Mouse (Mus musculus) heart, embryonic 14.5 days (tissue): Measurements from ENCODE around the gene Crybg2. TPM values are rescaled to one million over a fixed set of nuclear protein-coding genes. Genes with fewer than 3 reads are reported as not detected.

Experiments used
- ATAC-seq: fragments of 200-750 bp; cut with Nextera tagmentation; 2 replicates; pipeline ENCODE4 v1.8.0; 2017; ENCODE audit warnings: low read depth, moderate TSS enrichment; ENCODE audit not compliant: insufficient number of reproducible peaks, insufficient read depth, low FRiP score
- H3K27ac ChIP-seq, 2 experiments: fragments of 200-500 bp in 1 of 2; fragments of 300-500 bp in 1 of 2; sonication (generic) in 1 of 2; replicated peaks in 1 of 2; 2 replicates each; pipeline ENCODE4 v1.5.1; 2012 to 2014; ENCODE audit warnings: low read depth in 2 of 2, low read length in 2 of 2, control low read depth in 1 of 2, mild to moderate bottlenecking in 1 of 2, mixed read lengths in 1 of 2; ENCODE audit not compliant: control insufficient read depth in 1 of 2, insufficient read depth in 1 of 2
- H3K27me3 ChIP-seq: fragments of 300-500 bp; sonication (generic); 2 replicates; pipeline ENCODE4 v1.6.1; 2014; ENCODE audit warnings: mild to moderate bottlenecking, low read length, control low read depth; ENCODE audit not compliant: control insufficient read depth, insufficient read depth
- H3K36me3 ChIP-seq: fragments of 300-500 bp; sonication (generic); 2 replicates; pipeline ENCODE4 v1.6.1; 2014; ENCODE audit warnings: mild to moderate bottlenecking, control low read depth, low read length, mixed read lengths; ENCODE audit not compliant: control insufficient read depth, insufficient read depth
- H3K4me1 ChIP-seq, 2 experiments: fragments of 200-500 bp in 1 of 2; fragments of 300-500 bp in 1 of 2; sonication (generic) in 1 of 2; 2 replicates each; pipeline ENCODE4 v1.6.1; 2012 to 2014; ENCODE audit warnings: low read length in 2 of 2, control low read depth in 1 of 2, mixed read lengths in 1 of 2; ENCODE audit not compliant: control insufficient read depth in 2 of 2, insufficient read depth in 2 of 2
- H3K4me2 ChIP-seq: fragments of 300-500 bp; sonication (generic); 2 replicates; pipeline ENCODE4 v1.6.1; 2014; ENCODE audit warnings: mild to moderate bottlenecking, low read length
- H3K4me3 ChIP-seq, 2 experiments: fragments of 200-500 bp in 1 of 2; fragments of 300-500 bp in 1 of 2; sonication (generic) in 1 of 2; 2 replicates each; pipeline ENCODE4 v1.5.1; 2012 to 2014; ENCODE audit warnings: low read length in 2 of 2, mild to moderate bottlenecking in 2 of 2, control low read depth in 1 of 2, low read depth in 1 of 2, moderate library complexity in 1 of 2; ENCODE audit not compliant: control insufficient read depth in 1 of 2, insufficient read depth in 1 of 2
- H3K9ac ChIP-seq: fragments of 300-500 bp; sonication (generic); 2 replicates; pipeline ENCODE4 v1.6.1; 2014; ENCODE audit warnings: mild to moderate bottlenecking, low read length
- H3K9me3 ChIP-seq: fragments of 300-500 bp; sonication (generic); 2 replicates; pipeline ENCODE4 v1.6.1; 2016; ENCODE audit warnings: low read length, control low read depth; ENCODE audit not compliant: control insufficient read depth
- WGBS: fragments of 180-500 bp; shearing (Covaris S2); extraction: QIAGEN DNeasy Blood & Tissue Kit; methylation state at CpG from one replicate; pipeline ENCODE4 v1.1.7; 2014; 5-methylcytosine and 5-hydroxymethylcytosine counted together
- polyA plus RNA-seq: library from polyadenylated mRNA; unstranded; fragments of >200 nt; fragmentation: Nextera tagmentation; extraction: Ambion mirVana; gene quantifications from 2 replicates; pipeline ENCODE4 v1.2.1, GENCODE M21; 2014

The Crybg2 gene
- polyA plus RNA-seq, 1 experiment from 2014 or later: 0.12 TPM

DNA sequence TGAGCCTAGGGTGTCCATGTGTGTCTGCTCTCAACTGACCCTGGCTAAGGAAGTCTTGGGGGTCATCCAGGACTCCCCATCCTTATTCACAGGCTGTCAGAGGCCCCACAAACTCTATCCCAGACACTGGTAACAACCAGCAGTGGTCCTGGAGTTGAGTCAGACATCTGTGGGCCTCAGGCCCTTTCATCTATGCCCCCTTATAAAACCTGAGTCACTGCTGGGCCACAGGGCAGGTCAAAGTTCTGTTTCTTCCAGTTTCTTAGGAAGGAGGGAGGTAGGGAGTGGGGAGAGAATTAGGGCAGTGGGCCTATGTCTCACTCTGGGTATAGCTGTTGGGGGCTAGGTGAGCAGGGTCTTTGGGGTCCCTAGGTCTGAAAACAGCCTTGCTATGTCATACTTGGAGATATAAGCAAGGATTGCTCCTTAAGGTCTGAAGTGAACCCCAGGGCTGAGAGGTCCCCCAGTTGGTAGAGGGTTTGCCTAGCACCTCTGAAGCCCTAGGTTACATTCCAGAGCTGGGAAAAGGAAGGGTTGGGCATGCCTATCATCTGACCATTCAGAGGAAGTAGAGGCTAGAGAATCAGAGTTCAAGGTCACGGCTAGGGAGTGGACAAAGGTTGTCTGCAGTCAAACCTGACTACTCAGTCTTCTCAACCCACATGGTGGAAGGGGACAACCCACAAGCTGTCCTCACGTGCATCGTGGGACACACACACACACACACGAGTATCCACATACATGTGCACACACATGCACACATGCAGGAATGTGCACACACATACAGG, 8.4 kb downstream of the Crybg2 start:
- H3K27me3 ChIP-seq: peaks cover 8% of the 10 kb centered on the region; the same call in 1 of the 2 replicates
- no peak for ATAC-seq
- no peak overlapping the region for H3K4me3 ChIP-seq
- H3K27ac ChIP-seq: no peak overlapping the region
- 83% methylated on average over 4 of the region's 4 CpGs for WGBS
- H3K36me3 ChIP-seq: no peaks in the 10 kb centered on the region
- no peak overlapping the region for H3K4me2 ChIP-seq
- H3K9ac ChIP-seq: no peak overlapping the region
- H3K4me1 ChIP-seq: no peaks in the 10 kb centered on the region; a peak in 1 of 4 replicates
- no peaks in the 10 kb centered on the region for H3K9me3 ChIP-seq

DNA sequence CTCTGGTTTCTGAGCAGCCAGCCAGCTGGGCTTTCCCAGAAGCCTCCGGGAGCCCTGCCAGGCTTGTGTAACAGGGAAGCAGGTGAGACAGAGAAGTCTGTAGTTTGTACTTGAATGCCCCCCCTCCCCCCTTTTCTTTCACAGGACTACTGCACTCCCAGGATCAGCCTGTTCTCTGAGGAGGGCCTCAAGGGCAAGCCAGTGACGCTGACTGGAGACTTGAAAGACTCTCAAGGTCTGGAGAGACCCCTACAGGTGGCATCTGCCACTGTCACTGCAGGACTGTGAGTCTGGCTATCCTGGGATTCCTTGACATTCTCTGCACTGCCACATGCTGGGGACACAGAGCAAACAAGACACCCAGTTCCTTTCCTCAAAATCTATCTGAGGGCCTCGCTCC, 18.1 kb downstream of the Crybg2 start:
- H3K27me3 ChIP-seq: peaks cover 27% of the 10 kb centered on the region
- no peak overlapping the region for H3K9ac ChIP-seq
- ATAC-seq: 0 out of 2 replicates have a peak, but pooled peaks have one; percentile 18
- peaks cover 9 to 13% of the 10 kb centered on the region in 2 experiments; a peak in 3 of 4 replicates for H3K4me1 ChIP-seq
- H3K4me2 ChIP-seq: no peak overlapping the region
- H3K4me3 ChIP-seq: no peak overlapping the region
- no peaks in the 10 kb centered on the region for H3K36me3 ChIP-seq
- H3K27ac ChIP-seq: no peak overlapping the region
- 18% methylated on average over 3 of the region's 3 CpGs for WGBS
- no peaks in the 10 kb centered on the region for H3K9me3 ChIP-seq

DNA sequence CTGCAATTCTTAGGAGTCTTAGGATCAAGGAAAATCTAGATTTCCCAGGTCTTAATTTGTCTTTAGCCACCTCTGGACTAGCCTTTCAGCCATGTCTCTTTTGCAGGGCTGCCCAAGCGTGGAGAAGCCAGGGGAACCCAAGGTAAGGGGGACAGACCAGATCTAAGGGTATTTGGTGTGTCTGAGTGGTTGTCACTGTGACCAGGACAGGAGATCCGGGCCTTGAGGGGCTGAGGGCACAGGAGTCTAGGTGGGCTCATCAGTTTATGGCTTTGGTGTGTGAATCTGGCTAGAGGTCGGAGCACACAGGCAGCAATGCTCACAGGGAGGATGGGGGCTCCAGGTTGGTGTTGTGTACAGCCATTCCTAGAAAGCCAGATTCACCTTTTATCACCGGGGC, 20.1 kb downstream of the Crybg2 start:
- H3K9me3 ChIP-seq: no peaks in the 10 kb centered on the region
- H3K27me3 ChIP-seq: peaks cover 27% of the 10 kb centered on the region
- ATAC-seq: no peak
- H3K36me3 ChIP-seq: no peaks in the 10 kb centered on the region
- whole genome bisulfite sequencing: 84% methylated on average over 4 of the region's 4 CpGs
- no peak overlapping the region for H3K27ac ChIP-seq
- peaks cover 9 to 13% of the 10 kb centered on the region in 2 experiments; a peak in 3 of 4 replicates for H3K4me1 ChIP-seq
- H3K4me3 ChIP-seq: no peak overlapping the region
- H3K4me2 ChIP-seq: no peak overlapping the region
- no peak overlapping the region for H3K9ac ChIP-seq

DNA sequence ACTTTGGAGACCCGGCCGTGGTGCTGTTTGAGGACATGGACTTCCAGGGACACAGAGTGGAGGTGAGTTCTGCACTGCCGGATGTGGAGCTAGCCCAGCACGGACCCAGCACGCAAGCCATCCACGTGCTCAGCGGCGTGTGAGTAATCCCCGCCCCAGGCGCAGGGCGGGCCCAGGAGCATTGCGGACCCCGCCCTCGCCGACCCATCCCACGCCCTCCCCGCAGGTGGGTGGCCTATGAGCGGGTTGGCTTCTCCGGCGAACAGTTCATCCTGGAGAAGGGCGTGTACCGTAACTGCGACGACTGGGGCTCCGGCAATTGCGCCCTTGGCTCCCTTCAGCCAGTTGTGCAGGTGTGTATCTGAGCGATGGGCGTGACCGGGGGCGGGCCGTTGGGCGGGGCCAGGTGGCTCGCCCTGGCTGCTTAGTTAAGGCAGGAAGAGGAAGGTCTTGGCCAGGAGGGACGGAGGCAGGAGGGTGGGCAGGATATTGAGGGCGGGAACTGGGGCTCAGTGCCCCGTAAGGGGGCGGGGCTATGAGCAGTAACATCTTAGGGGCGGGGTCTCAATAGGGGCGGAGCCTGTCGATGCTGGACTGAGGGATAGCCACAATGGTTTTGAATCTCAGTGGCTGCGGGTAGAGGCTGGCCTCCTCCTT, 21.2 kb downstream of the Crybg2 start:
- H3K27me3 ChIP-seq: peaks cover 27% of the 10 kb centered on the region
- H3K4me3 ChIP-seq: peak overlapping the region; percentile 41 to 44
- H3K9me3 ChIP-seq: no peaks in the 10 kb centered on the region
- no peaks in the 10 kb centered on the region for H3K36me3 ChIP-seq
- peak overlapping the region; percentile 75 for H3K4me2 ChIP-seq
- 0 out of 2 replicates have a peak, but pooled peaks have one; percentile 44 for ATAC-seq
- no peak overlapping the region for H3K27ac ChIP-seq
- no peak overlapping the region for H3K9ac ChIP-seq
- WGBS: under 1% methylated on average over 36 of the region's 41 CpGs
- peaks cover 9 to 13% of the 10 kb centered on the region in 2 experiments; a peak in 3 of 4 replicates for H3K4me1 ChIP-seq

DNA sequence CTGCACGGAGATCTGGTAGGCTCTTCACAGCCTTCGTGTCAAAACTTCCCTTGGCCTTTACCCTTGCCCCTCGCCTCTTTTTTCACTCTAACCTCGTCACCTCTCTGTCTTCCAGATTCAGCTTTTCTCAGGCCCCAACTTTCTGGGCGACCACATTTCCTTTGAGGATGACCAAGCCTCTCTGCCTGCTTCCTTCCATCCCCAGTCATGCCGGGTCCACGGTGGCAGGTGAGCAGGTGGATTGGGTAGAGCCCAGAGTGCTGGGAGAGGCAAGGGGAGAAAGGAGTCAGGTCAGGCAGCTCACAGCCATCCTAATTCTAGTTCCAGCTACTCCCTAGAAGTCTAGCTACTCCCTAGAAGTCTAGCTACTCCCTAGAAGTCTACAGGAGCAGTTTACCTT, 21.8 kb downstream of the Crybg2 start:
- peaks cover 27% of the 10 kb centered on the region for H3K27me3 ChIP-seq
- H3K27ac ChIP-seq: no peak overlapping the region
- no peaks in the 10 kb centered on the region for H3K36me3 ChIP-seq
- H3K9ac ChIP-seq: no peak overlapping the region
- peaks cover 9 to 13% of the 10 kb centered on the region in 2 experiments; a peak in 3 of 4 replicates for H3K4me1 ChIP-seq
- ATAC-seq: no peak
- WGBS: 23% methylated on average over 7 of the region's 7 CpGs
- H3K9me3 ChIP-seq: no peaks in the 10 kb centered on the region
- H3K4me3 ChIP-seq: peak overlapping the region; percentile 8 to 44; a peak in 2 of 4 replicates
- peak overlapping the region; percentile 75 for H3K4me2 ChIP-seq

DNA sequence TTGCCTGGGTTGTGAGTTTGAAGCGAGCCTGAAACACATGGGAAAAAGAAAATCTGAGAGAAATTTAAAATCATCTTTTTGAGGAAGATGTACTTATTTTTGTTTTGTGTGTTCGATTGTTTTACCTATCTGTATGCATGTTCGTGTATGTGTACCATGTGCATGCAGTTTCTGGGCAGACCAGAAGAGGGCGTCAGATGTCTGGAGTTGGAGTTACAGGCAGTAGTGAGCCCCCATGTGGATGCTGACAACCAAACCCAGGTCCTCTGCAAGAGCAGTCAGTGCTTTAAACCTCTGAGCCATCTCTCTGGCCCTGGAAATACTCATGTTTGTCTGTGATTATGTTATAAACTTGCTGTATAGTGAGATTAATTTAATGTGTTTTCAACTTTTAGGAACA, 24.4 kb downstream of the Crybg2 start:
- Histone ChIP-seq H3K9me3 (no peaks in the 10 kb centered on the region), H3K27me3 (peaks cover 27% of the 10 kb centered on the region), H3K4me1 (peaks cover 6 to 8% of the 10 kb centered on the region in 2 experiments; a peak in 3 of 4 replicates), H3K27ac (no peak overlapping the region), H3K9ac (no peak overlapping the region), H3K4me2 (no peak overlapping the region), H3K36me3 (no peaks in the 10 kb centered on the region), H3K4me3 (no peak overlapping the region)
- 82% methylated on average over 4 of the region's 4 CpGs for WGBS
- no peak for ATAC-seq

DNA sequence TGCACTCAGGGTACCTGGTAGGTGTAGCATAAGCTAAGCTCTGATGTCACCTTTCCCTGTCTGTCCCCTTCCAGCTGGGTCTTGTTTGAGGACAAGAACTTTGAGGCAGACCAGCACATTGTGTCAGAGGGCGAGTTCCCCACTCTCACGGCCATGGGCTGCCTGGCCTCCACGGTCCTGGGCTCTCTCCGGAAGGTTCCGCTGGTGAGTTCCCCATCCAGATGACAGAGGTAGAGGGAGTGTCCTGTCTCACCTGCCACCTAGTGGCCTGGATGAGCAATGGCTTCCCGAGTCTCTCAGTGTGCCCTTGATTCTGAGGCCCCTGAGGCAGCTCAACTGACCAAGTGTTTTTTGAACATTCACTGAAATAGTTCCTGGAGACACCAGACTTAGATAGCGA, 26.8 kb downstream of the Crybg2 start:
- peaks cover 7% of the 10 kb centered on the region for H3K27me3 ChIP-seq
- 38% methylated on average over 7 of the region's 7 CpGs for WGBS
- H3K4me2 ChIP-seq: no peak overlapping the region
- no peaks in the 10 kb centered on the region for H3K36me3 ChIP-seq
- no peak overlapping the region for H3K27ac ChIP-seq
- no peak overlapping the region for H3K4me3 ChIP-seq
- no peaks in the 10 kb centered on the region for H3K9me3 ChIP-seq
- H3K9ac ChIP-seq: no peak overlapping the region
- peaks cover under 1% of the 10 kb centered on the region in 2 experiments; a peak in 2 of 4 replicates for H3K4me1 ChIP-seq
- no peak; the same call in 1 of the 2 replicates for ATAC-seq
